Mouse (Mus musculus): ENCODE results near the gene Gm7929.
"Not testable (repeated sequence)": the region's sequence is repeated elsewhere in the genome, so short reads cannot be mapped to it uniquely, and the experiment has no call there.

Gm7929 gene

GRCm38 (mm10) chr14:41750514-41750913 is at the start of gene Gm7929:
TSS of gene Gm7929 (minus strand) at chr14:41750614.
- in situ Hi-C loops (cut with MseI, MboI), result not testable (repeated sequence)

GRCm38 (mm10) chr14:41772341-41772740 is 21.9 kb upstream of the Gm7929 start, which contains the start of gene Gm47189:
TSS of gene Gm47189 (minus strand) at chr14:41772441.
- in situ Hi-C loops (cut with MseI, MboI), result not testable (repeated sequence)

DNA sequence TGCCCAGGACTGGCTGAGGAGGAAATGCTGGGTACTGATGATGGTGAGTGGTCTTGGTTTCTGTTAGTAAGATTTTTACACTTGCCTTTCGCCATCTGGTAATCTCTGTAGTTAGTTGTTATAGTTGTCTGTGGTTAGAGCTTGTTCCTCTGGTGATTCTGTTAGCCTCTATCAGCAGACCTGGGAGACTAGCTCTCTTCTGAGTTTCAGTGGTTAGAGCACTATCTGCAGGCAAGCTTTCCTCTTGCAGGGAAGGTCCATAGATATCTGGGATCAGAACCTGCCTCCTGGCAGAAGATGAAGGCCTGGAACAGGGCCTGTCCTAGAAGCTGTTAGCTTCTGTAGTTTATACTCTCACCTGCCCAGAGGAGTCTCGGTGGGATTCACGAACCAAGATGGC is 5.5 kb upstream of the Gm7929 start:
- in situ Hi-C loops (cut with MseI, MboI), result not testable (repeated sequence)

DNA sequence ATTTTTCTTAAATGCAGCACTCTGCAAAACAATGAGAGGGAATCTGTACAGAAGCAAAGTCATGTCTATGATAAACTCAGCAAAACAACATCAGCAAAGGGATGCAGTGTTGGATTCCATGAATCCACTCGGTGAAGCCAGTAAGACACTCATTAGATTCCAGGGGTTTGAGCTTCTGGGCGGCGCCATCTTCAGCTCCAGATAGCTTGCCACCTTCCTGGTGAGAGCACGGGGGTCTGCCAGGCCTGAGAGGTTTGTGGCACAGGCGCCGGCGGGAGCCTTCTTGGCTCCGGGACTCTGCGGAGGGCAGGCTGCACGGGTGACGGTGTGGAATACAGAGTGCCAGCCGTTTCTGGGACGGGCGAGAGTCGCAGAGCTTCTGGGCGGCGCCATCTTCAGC is 27.0 kb downstream of the Gm7929 start:
- in situ Hi-C loops (cut with MseI, MboI), result not testable (repeated sequence)

- in situ Hi-C loops (cut with MseI, MboI), result not testable (repeated sequence)
These were observed 33.2 kb downstream of the Gm7929 start for GRCm38 (mm10) chr14:41717180-41717579.

- in situ Hi-C loops (cut with MseI, MboI), result not testable (repeated sequence)
These were observed 48.6 kb downstream of the Gm7929 start, which contains the start of gene Gm8068 for GRCm38 (mm10) chr14:41701785-41702184. TSS of gene Gm8068 (minus strand) at chr14:41701885.
